In the genomic region with DNA sequence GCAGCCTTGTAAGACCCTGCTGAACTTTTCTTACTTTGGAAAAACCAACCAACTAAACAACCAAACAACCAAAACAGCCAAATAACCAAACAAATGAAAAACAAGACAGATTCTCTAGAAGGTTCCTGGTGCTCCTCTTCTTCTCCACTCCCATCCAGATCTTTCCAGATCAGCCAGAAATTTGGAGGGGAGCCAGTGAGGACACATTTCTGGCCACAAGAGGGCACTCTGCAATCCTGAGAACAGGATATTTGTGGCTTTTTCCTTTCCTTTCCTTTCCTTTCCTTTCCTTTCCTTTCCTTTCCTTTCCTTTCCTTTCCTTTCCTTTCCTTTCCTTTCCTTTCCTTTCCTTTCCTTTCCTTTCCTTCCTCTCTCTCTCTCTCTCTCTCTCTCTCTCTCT, we compare ENCODE assay signal across 7 mouse cellular contexts.
DNase-seq lines count a peak whose midpoint lies in the region; TF ChIP-seq lines count a peak whose summit lies in the region.
"Not testable (repeated sequence)": the region's sequence is repeated elsewhere in the genome, so short reads cannot be mapped to it uniquely, and the experiment has no call there.

No protein-coding gene starts in this region.

- H3K27ac ChIP-seq in cortical plate, adult 2 months (ENCODE audit: insufficient read depth, low read length); left cerebral cortex, adult 2 months: not testable (repeated sequence)

- not testable (repeated sequence) for H3K4me1 ChIP-seq in cortical plate, adult 2 months (ENCODE audit: control insufficient read depth, insufficient read depth, low read length)

- intact Hi-C loops in gastrocnemius, postnatal 14 days (cut with DNase I; ENCODE audit: low total_unique reads) = loop anchor here (10.0 kb wide), 2 partner anchors 231 to 611 kb away; no protein-coding TSS in a partner anchor
- intact Hi-C loops in left cerebral cortex, adult 2 months (cut with DNase I) = loop anchor here (2.0 to 10.0 kb wide), 3 partner anchors 241 to 743 kb away; partner anchors contain the start of gene Rybp

- not testable (repeated sequence) for TF ChIP-seq POLR2A in cortical plate, adult 2 months (IDR thresholded peaks at IDR 0.05; ENCODE audit: extremely low read depth, insufficient read depth, low read length)

- peak; percentile 68 for DNase-seq in adrenal gland, adult 2 months
- DNase-seq in gastrocnemius, postnatal 14 days = peak; percentile 69
- peak; percentile 77 for DNase-seq in kidney, adult 18-20 months
- peak; percentile 66 to 76 for DNase-seq in left cerebral cortex, adult 2 months (ENCODE audit: extremely low spot score in 1 of 2, low spot score in 2 of 2)
- peak; percentile 89 for DNase-seq in lung, postnatal 36 days
- DNase-seq in right cerebral cortex, postnatal 14 days = peak; percentile 73

- H3K4me3 ChIP-seq in cortical plate, adult 2 months (ENCODE audit: insufficient read depth, low read length); left cerebral cortex, adult 2 months: not testable (repeated sequence)

- peak; percentile 72 for TF ChIP-seq CTCF in cortical plate, adult 2 months (IDR thresholded peaks at IDR 0.05; ENCODE audit: extremely low read depth, insufficient read depth, low read length)
- TF ChIP-seq CTCF in left cerebral cortex, adult 2 months (IDR thresholded peaks at IDR 0.05) = peak; percentile 76
